Mouse (Mus musculus) yolk sac, embryonic 10.5 days (tissue): Measurements from ENCODE around the gene Zfp352.
"Not testable (repeated sequence)": the region's sequence is repeated elsewhere in the genome, so short reads cannot be mapped to it uniquely, and the experiment has no call there.

Source experiments
- DNase-seq: peaks from one replicate; pipeline ENCODE4 v3.0.0-alpha.2; 2017; ENCODE audit warnings: low spot score

Zfp352 gene

DNA sequence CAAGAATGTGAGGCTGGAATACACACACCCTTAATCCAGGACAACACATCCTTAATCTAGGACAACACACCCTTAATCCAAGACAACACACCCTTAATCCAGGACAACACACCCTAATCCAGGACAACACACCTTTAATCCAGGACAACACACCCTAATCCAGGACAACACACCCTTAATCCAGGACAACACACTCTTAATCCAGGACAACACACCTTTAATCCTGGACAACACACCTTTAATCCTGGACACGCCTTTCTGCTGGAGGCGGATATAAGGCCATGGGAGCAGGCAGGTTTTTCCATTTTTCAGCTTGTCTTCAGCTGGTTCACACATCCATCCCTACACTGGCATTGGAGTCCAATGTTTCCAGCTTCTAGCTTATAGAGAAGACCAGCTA, at the start of gene Zfp352:
Zfp352 (plus strand) TSS at position 301 of the 400 bp plus-strand sequence.
- no peak for DNase-seq

DNA sequence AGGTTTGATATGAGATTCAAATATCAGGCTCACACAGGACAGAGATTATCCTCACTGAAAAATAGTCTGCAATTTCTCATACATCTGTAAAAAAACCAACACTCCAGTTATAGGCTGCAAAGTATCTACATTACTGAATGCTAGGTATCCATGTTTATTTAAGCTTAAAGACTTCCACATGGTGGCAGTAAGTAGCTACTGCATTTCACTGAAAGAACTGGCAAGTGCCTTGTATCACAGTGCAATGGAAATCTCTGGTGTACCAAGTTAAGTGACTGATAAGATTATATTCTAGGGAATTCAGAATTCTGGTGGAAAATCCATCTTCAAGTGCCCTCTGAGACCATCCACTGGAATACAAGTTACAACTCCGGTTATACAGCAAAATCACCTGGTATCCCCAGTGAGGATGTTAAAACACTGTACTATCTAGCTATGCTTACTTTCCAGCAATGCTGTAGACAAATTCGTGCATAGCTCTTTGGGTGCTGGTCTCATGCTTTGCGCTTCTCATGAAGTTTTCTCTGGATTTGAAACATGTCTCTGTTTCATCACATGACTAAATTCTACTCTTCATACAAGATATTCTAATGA, 47.6 kb upstream of the Zfp352 start:
- no peak for DNase-seq

DNA sequence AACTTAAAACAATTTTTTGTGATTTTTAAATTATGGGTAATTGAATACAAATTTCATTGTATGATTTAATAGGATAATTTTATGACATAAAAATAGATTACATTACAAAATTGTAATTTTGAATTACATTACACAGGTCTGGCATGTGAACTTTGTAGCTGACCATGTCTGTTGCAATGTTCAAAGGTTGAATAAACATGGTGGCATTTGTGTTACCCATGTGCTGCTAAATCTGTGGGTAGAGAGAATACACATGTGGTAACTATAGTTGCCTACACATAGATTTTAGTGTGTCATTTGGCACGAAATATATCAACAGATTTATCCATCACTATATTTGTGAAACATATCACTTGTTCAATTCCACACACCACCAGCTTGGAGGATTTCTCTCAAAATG, 44.6 kb upstream of the Zfp352 start:
- DNase-seq, result no peak

DNA sequence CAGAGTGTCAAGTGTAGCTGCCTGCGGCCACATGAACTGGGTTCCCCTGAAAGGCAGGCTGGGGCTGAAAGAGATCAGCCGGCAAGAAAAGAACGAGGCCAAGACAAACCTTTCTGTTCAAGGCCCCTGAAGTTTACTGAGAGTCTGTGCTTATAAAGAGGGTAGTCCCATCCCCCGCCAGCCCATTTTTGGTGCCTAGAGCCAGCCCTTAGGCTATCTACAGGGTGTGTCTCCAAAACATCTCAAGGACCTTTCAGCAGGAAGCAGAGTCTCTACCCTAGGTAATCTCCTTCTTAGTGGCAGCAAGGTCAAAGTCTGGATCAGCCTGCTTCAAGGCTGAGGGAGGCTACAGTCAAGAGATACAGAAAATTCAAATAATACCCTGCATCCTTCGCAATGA, 15.2 kb upstream of the Zfp352 start:
- no peak for DNase-seq

DNA sequence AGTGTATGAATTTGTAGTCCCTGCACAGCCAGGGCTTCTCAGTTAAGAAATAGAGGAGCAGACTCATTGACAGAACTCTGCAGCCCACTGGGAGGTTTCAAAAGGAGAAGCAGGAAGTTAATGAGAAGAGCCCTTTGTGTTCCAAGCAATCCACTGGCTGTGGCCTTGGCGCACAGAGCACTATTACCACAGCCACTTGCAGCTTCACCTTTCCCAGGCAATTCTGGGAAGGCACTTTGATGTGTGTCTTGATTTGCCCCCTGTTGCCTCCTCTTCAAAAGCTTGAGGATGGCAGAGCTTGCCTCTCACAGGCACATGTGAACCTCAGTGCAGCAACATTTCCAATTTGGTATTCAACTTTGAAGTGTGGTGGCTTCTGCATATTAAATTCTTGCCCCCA, 7.1 kb upstream of the Zfp352 start:
- DNase-seq, result no peak

DNA sequence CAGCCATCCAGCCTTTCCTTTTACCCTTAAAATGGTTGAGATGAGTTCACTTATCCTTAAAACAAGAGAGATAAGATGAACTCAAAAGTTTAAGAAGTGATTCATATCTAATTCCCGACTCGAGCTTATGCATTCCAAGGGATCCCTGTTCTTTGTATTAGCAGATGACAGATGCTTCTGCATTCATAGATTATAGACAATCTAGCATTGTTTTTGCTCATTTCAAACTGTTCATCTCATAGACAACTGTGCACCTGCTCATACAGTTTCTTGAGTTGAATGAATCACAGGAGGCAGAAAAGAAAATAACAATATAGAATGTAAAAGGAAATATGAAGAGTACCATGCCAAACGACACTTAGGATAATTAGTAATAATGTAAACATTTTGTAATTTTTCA, 6.5 kb upstream of the Zfp352 start:
- DNase-seq, result no peak

DNA sequence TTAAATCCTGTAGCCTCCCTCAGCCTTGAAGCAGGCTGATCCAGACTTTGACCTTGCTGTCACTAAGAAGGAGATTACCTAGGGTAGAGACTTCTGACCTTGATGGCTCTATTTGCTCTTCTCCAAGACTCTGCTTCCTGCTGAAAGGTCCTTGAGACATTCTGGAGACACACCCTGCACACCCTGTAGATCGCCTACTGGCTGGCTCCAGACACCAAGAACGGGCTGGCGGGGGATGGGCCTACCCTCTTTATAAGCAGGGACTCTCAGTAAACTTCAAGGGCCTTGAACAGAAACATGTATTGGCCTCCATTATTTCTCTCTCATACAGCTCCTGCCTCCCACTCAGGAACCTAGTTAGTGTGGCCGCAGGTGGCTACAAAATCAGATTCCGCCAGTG, 17.0 kb downstream of the Zfp352 start:
- not testable (repeated sequence) for DNase-seq

DNA sequence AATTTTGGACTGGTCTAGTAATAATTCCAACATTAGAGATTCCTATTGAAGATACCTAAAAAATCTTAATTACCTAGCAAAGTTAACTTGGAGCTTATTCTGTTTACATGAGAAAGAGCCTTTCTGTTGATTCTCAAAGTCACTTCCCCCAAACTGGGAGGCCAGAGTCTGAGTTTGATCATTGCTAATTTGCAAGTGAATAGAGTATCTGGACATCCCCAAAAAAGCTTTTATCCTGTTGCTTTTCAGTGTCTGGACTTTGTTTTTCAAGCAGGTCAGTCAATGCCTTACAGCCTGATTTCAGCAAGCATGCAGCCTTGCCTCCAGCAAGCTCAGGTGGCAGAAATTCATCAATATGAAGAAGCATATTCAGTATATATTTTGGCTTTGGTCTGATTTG, 51.2 kb downstream of the Zfp352 start:
- DNase-seq, result no peak
